ENCODE assay signal across 13 mouse cellular contexts in genomic region chr11:116185836-116186235, GRCm38 (mm10). TPM values are rescaled to one million over a fixed set of nuclear protein-coding genes. Genes with fewer than 3 reads are reported as not detected.
DNase-seq lines count a peak whose midpoint lies in the region; ATAC-seq and TF ChIP-seq lines count a peak whose summit lies in the region.
"Had no signal": no experiment of that assay in that cellular context is flagged by ENCODE, and none has a peak within 500 bp of the region (broad histone marks: within the 10 kb centered on the region; RNA-seq: fewer than 3 reads in every experiment).

No protein-coding gene starts in this region.

- 82% methylated on average over 3 of the region's 3 CpGs for WGBS in heart, embryonic 13.5 days
- WGBS in liver, adult 2 months = 39% methylated on average over 3 of the region's 3 CpGs
- WGBS in liver, embryonic 12.5 days (ENCODE audit: insufficient replicate concordance) = 85% methylated on average over 3 of the region's 3 CpGs
- 66% methylated on average over 3 of the region's 3 CpGs for WGBS in midbrain, postnatal 0 days

- no peak for ATAC-seq in heart, embryonic 13.5 days (ENCODE audit: extremely low read depth, insufficient number of reproducible peaks, low FRiP score, low TSS enrichment)
- ATAC-seq in liver, embryonic 12.5 days = no peak
- ATAC-seq in midbrain, postnatal 0 days (ENCODE audit: low FRiP score) = 0 out of 2 replicates have a peak, but pooled peaks have one; percentile 38

- no peak for TF ChIP-seq POLR2A in liver, adult 2 months (IDR thresholded peaks at IDR 0.05; ENCODE audit: extremely low read depth, insufficient read depth, low read length)
- TF ChIP-seq POLR2A in brain, embryonic 14.5 days (IDR thresholded peaks at IDR 0.05; ENCODE audit: borderline replicate concordance, extremely low read depth, insufficient read depth, insufficient read length, poor library complexity, severe bottlenecking) = no peak

- TF ChIP-seq CTCF in liver, adult 2 months (IDR thresholded peaks at IDR 0.05; ENCODE audit: low read depth, low read length) = 0 out of 2 replicates have a peak, but pooled peaks have one; percentile 6
- TF ChIP-seq CTCF in brain, embryonic 14.5 days (IDR thresholded peaks at IDR 0.05; ENCODE audit: borderline replicate concordance, extremely low read depth, insufficient read depth, insufficient read length) = no peak
- TF ChIP-seq CTCF in midbrain, postnatal 0 days (IDR thresholded peaks at IDR 0.05) = no peak

- H3K4me3 ChIP-seq in heart, embryonic 13.5 days = no peak overlapping the region
- no peak overlapping the region for H3K4me3 ChIP-seq in liver, adult 2 months (ENCODE audit: insufficient read depth, low read depth, low read length)
- H3K4me3 ChIP-seq in liver, embryonic 12.5 days = no peak overlapping the region
- no peak overlapping the region for H3K4me3 ChIP-seq in midbrain, postnatal 0 days (ENCODE audit: low read depth, low read length)
- H3K4me3 ChIP-seq: liver, embryonic 13.5 days; neural tube, embryonic 12.5 days had no signal

- no peaks in the 10 kb centered on the region for H3K27me3 ChIP-seq in heart, embryonic 13.5 days (replicated peaks)
- H3K27me3 ChIP-seq in liver, adult 2 months (ENCODE audit: control insufficient read depth, insufficient read depth, low read length) = no peaks in the 10 kb centered on the region
- no peaks in the 10 kb centered on the region for H3K27me3 ChIP-seq in liver, embryonic 12.5 days (replicated peaks)
- no peaks in the 10 kb centered on the region for H3K27me3 ChIP-seq in midbrain, postnatal 0 days (ENCODE audit: insufficient read depth, low read length)
- H3K27me3 ChIP-seq: liver, embryonic 13.5 days; neural tube, embryonic 12.5 days had no signal

- H3K4me1 ChIP-seq in heart, embryonic 13.5 days = peaks cover 20% of the 10 kb centered on the region
- H3K4me1 ChIP-seq in liver, adult 2 months (ENCODE audit: control insufficient read depth, insufficient read depth, low read length) = peaks cover 26% of the 10 kb centered on the region
- 0 out of 2 replicates have a peak, but pooled peaks cover 10% of the 10 kb centered on the region for H3K4me1 ChIP-seq in liver, embryonic 12.5 days
- H3K4me1 ChIP-seq in midbrain, postnatal 0 days (ENCODE audit: insufficient read depth, low read length) = no peaks in the 10 kb centered on the region
- H3K4me1 ChIP-seq: neural tube, embryonic 12.5 days had no signal

- H3K9ac ChIP-seq in heart, embryonic 13.5 days = no peak overlapping the region
- H3K9ac ChIP-seq in liver, adult 2 months (ENCODE audit: low read depth, low read length) = no peak overlapping the region; the same call in 1 of the 2 replicates
- no peak overlapping the region for H3K9ac ChIP-seq in liver, embryonic 12.5 days
- no peak overlapping the region for H3K9ac ChIP-seq in midbrain, postnatal 0 days (replicated peaks; ENCODE audit: low read length, poor library complexity, severe bottlenecking)
- H3K9ac ChIP-seq: liver, embryonic 13.5 days; neural tube, embryonic 12.5 days had no signal

- H3K4me2 ChIP-seq in heart, embryonic 13.5 days = no peak overlapping the region
- H3K4me2 ChIP-seq in liver, embryonic 12.5 days = no peak overlapping the region
- no peak overlapping the region for H3K4me2 ChIP-seq in midbrain, postnatal 0 days (ENCODE audit: low read depth, low read length, poor library complexity, severe bottlenecking)
- H3K4me2 ChIP-seq: liver, embryonic 13.5 days; neural tube, embryonic 12.5 days had no signal

- DNase-seq in heart, adult 8-10 months (ENCODE audit: low spot score) = no peak
- no peak for DNase-seq in liver, adult 2 months (ENCODE audit: extremely low read depth, low read depth, low spot score)
- DNase-seq in brain, embryonic 14.5 days (ENCODE audit: low read depth) = peak; percentile 52
- peak; percentile 22 for DNase-seq in midbrain, postnatal 0 days (ENCODE audit: low spot score)
- DNase-seq in kidney, postnatal 10 days = no peak
- no peak for DNase-seq in yolk sac, embryonic 10.5 days (ENCODE audit: low spot score)
- DNase-seq: kidney, adult 9 months; liver, embryonic 13.5 days; lung, postnatal 4 days; right cerebral cortex, postnatal 14 days had no signal

- peaks cover 25% of the 10 kb centered on the region for H3K79me2 ChIP-seq in liver, adult 2 months (ENCODE audit: control insufficient read depth, insufficient read depth, low read length)

- no peaks in the 10 kb centered on the region for H3K9me3 ChIP-seq in heart, embryonic 13.5 days
- H3K9me3 ChIP-seq in liver, embryonic 12.5 days (replicated peaks) = no peaks in the 10 kb centered on the region
- no peaks in the 10 kb centered on the region for H3K9me3 ChIP-seq in midbrain, postnatal 0 days (ENCODE audit: low read length)
- H3K9me3 ChIP-seq: liver, embryonic 13.5 days; neural tube, embryonic 12.5 days had no signal

- peak overlapping the region; percentile 32 for H3K27ac ChIP-seq in heart, embryonic 13.5 days (replicated peaks)
- no peak overlapping the region for H3K27ac ChIP-seq in liver, adult 2 months (replicated peaks; ENCODE audit: insufficient read depth, low read depth, low read length)
- H3K27ac ChIP-seq in liver, embryonic 12.5 days = no peak overlapping the region
- H3K27ac ChIP-seq in midbrain, postnatal 0 days (ENCODE audit: low read depth, low read length) = peak overlapping the region; percentile 59
- H3K27ac ChIP-seq: liver, embryonic 13.5 days; neural tube, embryonic 12.5 days had no signal

- H3K36me3 ChIP-seq in heart, embryonic 13.5 days = peaks cover 93% of the 10 kb centered on the region
- peaks cover 88% of the 10 kb centered on the region for H3K36me3 ChIP-seq in liver, adult 2 months (ENCODE audit: control insufficient read depth, insufficient read depth, low read length)
- H3K36me3 ChIP-seq in liver, embryonic 12.5 days = peaks cover 74% of the 10 kb centered on the region
- H3K36me3 ChIP-seq in midbrain, postnatal 0 days (ENCODE audit: insufficient read depth, low read length) = peaks cover 42% of the 10 kb centered on the region

RNA-seq across cellular contexts. Expression of gene Ten1, which starts 12.8 kb away (rescaled TPM):
- polyA plus RNA-seq in heart, embryonic 13.5 days (2015; fragmentation: Nextera tagmentation; extraction: Ambion mirVana) = 82.1 and 88.7 TPM in 2 replicates
- total RNA-seq in heart, adult 8-10 months (2022) = 10 to 100 TPM; 10.1 to 15.1 (median 10.8) TPM
- 3.0 and 5.3 TPM in 2 replicates for total RNA-seq in liver, adult 2 months (2014; rRNA removed)
- 2.3 and 3.0 TPM in 2 replicates for polyA plus RNA-seq in liver, adult 2 months (2012; rRNA removed)
- polyA plus RNA-seq in liver, embryonic 12.5 days (2016; fragmentation: Nextera tagmentation; extraction: Ambion mirVana) = 43.4 and 44.0 TPM in 2 replicates
- 55.6 and 64.5 TPM in 2 replicates for polyA plus RNA-seq in brain, embryonic 14.5 days (2012; rRNA removed)
- 54.2 and 60.5 TPM in 2 replicates for total RNA-seq in midbrain, postnatal 0 days (2014; rRNA removed)
- 91.2 and 101 TPM in 2 replicates for polyA plus RNA-seq in midbrain, postnatal 0 days (2015; fragmentation: Nextera tagmentation; extraction: Ambion mirVana)

RNA-seq across cellular contexts. Expression of gene Acox1, which starts 13.0 kb away (rescaled TPM):
- polyA plus RNA-seq in heart, embryonic 13.5 days (2015; fragmentation: Nextera tagmentation; extraction: Ambion mirVana) = 29.0 and 31.0 TPM in 2 replicates
- total RNA-seq in heart, adult 8-10 months (2022) = 100 to 1,000 TPM; 199 to 220 (median 213) TPM
- 994 and 1,028 TPM in 2 replicates for total RNA-seq in liver, adult 2 months (2014; rRNA removed)
- polyA plus RNA-seq in liver, adult 2 months (2012; rRNA removed) = 683 and 720 TPM in 2 replicates
- 15.3 and 19.7 TPM in 2 replicates for polyA plus RNA-seq in liver, embryonic 12.5 days (2016; fragmentation: Nextera tagmentation; extraction: Ambion mirVana)
- polyA plus RNA-seq in brain, embryonic 14.5 days (2012; rRNA removed) = 72.1 and 78.9 TPM in 2 replicates
- 110 and 116 TPM in 2 replicates for total RNA-seq in midbrain, postnatal 0 days (2014; rRNA removed)
- polyA plus RNA-seq in midbrain, postnatal 0 days (2015; fragmentation: Nextera tagmentation; extraction: Ambion mirVana) = 66.1 and 69.2 TPM in 2 replicates

RNA-seq across cellular contexts. Expression of gene Fbf1, which starts 17.9 kb away (rescaled TPM):
- 22.8 and 24.4 TPM in 2 replicates for polyA plus RNA-seq in heart, embryonic 13.5 days (2015; fragmentation: Nextera tagmentation; extraction: Ambion mirVana)
- total RNA-seq in heart, adult 8-10 months (2022) = 10 to 100 TPM; 14.5 to 16.4 (median 15.2) TPM
- total RNA-seq in liver, adult 2 months (2014; rRNA removed) = 5.6 and 9.0 TPM in 2 replicates
- polyA plus RNA-seq in liver, adult 2 months (2012; rRNA removed) = 3.6 and 4.5 TPM in 2 replicates
- polyA plus RNA-seq in liver, embryonic 12.5 days (2016; fragmentation: Nextera tagmentation; extraction: Ambion mirVana) = 14.3 and 15.0 TPM in 2 replicates
- 144 and 153 TPM in 2 replicates for polyA plus RNA-seq in brain, embryonic 14.5 days (2012; rRNA removed)
- 82.2 and 83.0 TPM in 2 replicates for total RNA-seq in midbrain, postnatal 0 days (2014; rRNA removed)
- polyA plus RNA-seq in midbrain, postnatal 0 days (2015; fragmentation: Nextera tagmentation; extraction: Ambion mirVana) = 38.6 and 43.7 TPM in 2 replicates

RNA-seq across cellular contexts. Expression of gene Mrpl38, which starts 47.2 kb away (rescaled TPM):
- polyA plus RNA-seq in heart, embryonic 13.5 days (2015; fragmentation: Nextera tagmentation; extraction: Ambion mirVana) = 82.4 and 92.2 TPM in 2 replicates
- total RNA-seq in heart, adult 8-10 months (2022) = 10 to 100 TPM; 60.0 to 66.2 (median 63.9) TPM
- 26.4 and 40.2 TPM in 2 replicates for total RNA-seq in liver, adult 2 months (2014; rRNA removed)
- polyA plus RNA-seq in liver, adult 2 months (2012; rRNA removed) = 63.7 and 77.7 TPM in 2 replicates
- polyA plus RNA-seq in liver, embryonic 12.5 days (2016; fragmentation: Nextera tagmentation; extraction: Ambion mirVana) = 76.7 and 81.5 TPM in 2 replicates
- polyA plus RNA-seq in brain, embryonic 14.5 days (2012; rRNA removed) = 31.8 and 38.6 TPM in 2 replicates
- total RNA-seq in midbrain, postnatal 0 days (2014; rRNA removed) = 74.3 and 100 TPM in 2 replicates
- polyA plus RNA-seq in midbrain, postnatal 0 days (2015; fragmentation: Nextera tagmentation; extraction: Ambion mirVana) = 77.0 and 78.7 TPM in 2 replicates

RNA-seq across cellular contexts. Expression of gene Evpl, which starts 52.0 kb away (rescaled TPM):
- polyA plus RNA-seq in heart, embryonic 13.5 days (2015; fragmentation: Nextera tagmentation; extraction: Ambion mirVana) = 0.42 and 0.48 TPM in 2 replicates
- under 1 TPM; 0.49 to 0.94 (median 0.56) TPM for total RNA-seq in heart, adult 8-10 months (2022)
- total RNA-seq in liver, adult 2 months (2014; rRNA removed) = 0.07 and 0.18 TPM in 2 replicates
- 0.12 and 0.16 TPM in 2 replicates for polyA plus RNA-seq in liver, adult 2 months (2012; rRNA removed)
- 0.30 and 0.31 TPM in 2 replicates for polyA plus RNA-seq in liver, embryonic 12.5 days (2016; fragmentation: Nextera tagmentation; extraction: Ambion mirVana)
- polyA plus RNA-seq in brain, embryonic 14.5 days (2012; rRNA removed) = 0.67 and 0.96 TPM in 2 replicates
- total RNA-seq in midbrain, postnatal 0 days (2014; rRNA removed) = 3.3 and 4.9 TPM in 2 replicates
- polyA plus RNA-seq in midbrain, postnatal 0 days (2015; fragmentation: Nextera tagmentation; extraction: Ambion mirVana) = 1.9 and 2.3 TPM in 2 replicates

Comparison
In these comparisons a context has a peak if more than half of its experiments do, and no peak if none do; other contexts are left out.
1. RNA of gene Ten1, which starts 12.8 kb away (polyA plus RNA-seq): 91.2 to 101 TPM in midbrain, postnatal 0 days, 82.1 to 88.7 TPM in heart, embryonic 13.5 days, 55.6 to 64.5 TPM in brain, embryonic 14.5 days and 43.4 to 44.0 TPM in liver, embryonic 12.5 days; 2.3 to 3.0 TPM in liver, adult 2 months; every median in the first group is over 10 times any median in the second.
2. H3K27ac ChIP-seq: peak in heart, embryonic 13.5 days (single experiment) and midbrain, postnatal 0 days (single experiment); none in liver, adult 2 months (single experiment) and liver, embryonic 12.5 days (single experiment).
3. DNase-seq: peak in brain, embryonic 14.5 days (single experiment) and midbrain, postnatal 0 days (single experiment); none in heart, adult 8-10 months (single experiment), liver, adult 2 months (single experiment), kidney, postnatal 10 days (single experiment) and yolk sac, embryonic 10.5 days (single experiment).